Mouse (Mus musculus) left cerebral cortex, adult 2 months (tissue): ENCODE results near the gene Arl15. TPM values are rescaled to one million over a fixed set of nuclear protein-coding genes. Genes with fewer than 3 reads are reported as not detected.

Experiments used
- DNase-seq, 2 experiments: peaks; one replicate each; pipeline ENCODE4 v3.0.0; 2021 to 2022; ENCODE audit warnings: low spot score in 2 of 2, mixed read lengths in 1 of 2; ENCODE audit errors: extremely low spot score in 1 of 2
- H3K27ac ChIP-seq: fragments of 200-600 bp; 2 replicates; pipeline ENCODE4 v1.8.1; 2022
- H3K4me3 ChIP-seq: fragments of 200-600 bp; 2 replicates; pipeline ENCODE4 v1.8.1; 2022
- CTCF ChIP-seq: fragments of 200-600 bp; IDR thresholded peaks from 2 replicates; pipeline ENCODE4 v1.8.1; 2022; ENCODE audit warnings: antibody characterized with exemption, mild to moderate bottlenecking, moderate library complexity
- intact Hi-C: fragments of 180-260 bp; cut with DNase I; formaldehyde crosslinking; loops from one replicate; pipeline ENCODE4 v1.15.1; 2025
- total RNA-seq, 2 experiments: library from RNA; stranded (reverse); gene quantifications; 2 replicates each; pipeline ENCODE4 v1.2.3; 2021

Gene Arl15
- total RNA-seq, 2 experiments from 2014 or later: 34.2 to 35.5 TPM

GRCm38 (mm10) chr13:113865378-113865777, 71.1 kb downstream of the Arl15 start:
- intact Hi-C loops: loop anchor here (1.0 to 5.0 kb wide), 4 partner anchors 71 to 598 kb away; partner anchors contain the start of gene Arl15
- no peak overlapping the region for H3K4me3 ChIP-seq
- H3K27ac ChIP-seq: no peak overlapping the region
- no peak for DNase-seq
- no peak for TF ChIP-seq CTCF

GRCm38 (mm10) chr13:113865806-113866205, 71.5 kb downstream of the Arl15 start:
- DNase-seq: peak; percentile 51 to 59
- intact Hi-C loops: loop anchor here (1.0 to 5.0 kb wide), 4 partner anchors 72 to 599 kb away; partner anchors contain the start of gene Arl15
- Histone ChIP-seq H3K4me3 (no peak overlapping the region), H3K27ac (no peak overlapping the region)
- peak; percentile 90 for TF ChIP-seq CTCF

GRCm38 (mm10) chr13:113867736-113868135, 73.4 kb downstream of the Arl15 start:
- DNase-seq: no peak
- Histone ChIP-seq H3K4me3 (no peak overlapping the region), H3K27ac (no peak overlapping the region)
- peak; percentile 58 for TF ChIP-seq CTCF
- intact Hi-C loops: loop anchor here (5.0 kb wide), 1 partner anchor 600 kb away; no protein-coding TSS in a partner anchor

- no peak overlapping the region for H3K4me3 ChIP-seq
- peak in 1 of 2 experiments; percentile 56 for DNase-seq
- intact Hi-C loops: loop anchor here (5.0 to 10.0 kb wide), 2 partner anchors 602 to 1095 kb away; no protein-coding TSS in a partner anchor
- no peak overlapping the region for H3K27ac ChIP-seq
- TF ChIP-seq CTCF: peak; percentile 87
Observed at GRCm38 (mm10) chr13:113869212-113870205, 75.2 kb downstream of the Arl15 start.

GRCm38 (mm10) chr13:113870403-113870802, 76.1 kb downstream of the Arl15 start:
- TF ChIP-seq CTCF: no peak
- no peak for DNase-seq
- intact Hi-C loops: loop anchor here (10.0 kb wide), 1 partner anchor 1094 kb away; no protein-coding TSS in a partner anchor
- no peak overlapping the region for H3K4me3 ChIP-seq
- H3K27ac ChIP-seq: no peak overlapping the region

GRCm38 (mm10) chr13:113871853-113872252, 77.5 kb downstream of the Arl15 start:
- no peak for DNase-seq
- Histone ChIP-seq H3K27ac (no peak overlapping the region), H3K4me3 (no peak overlapping the region)
- TF ChIP-seq CTCF: no peak
- intact Hi-C loops: loop anchor here (10.0 kb wide), 1 partner anchor 1093 kb away; no protein-coding TSS in a partner anchor

- no peak overlapping the region for H3K27ac ChIP-seq
- no peak for TF ChIP-seq CTCF
- intact Hi-C loops: loop anchor here (2.0 to 10.0 kb wide), 5 partner anchors 202 to 1089 kb away; no protein-coding TSS in a partner anchor
- DNase-seq: no peak
- H3K4me3 ChIP-seq: no peak overlapping the region
Observed at GRCm38 (mm10) chr13:113875724-113876123, 81.4 kb downstream of the Arl15 start.

GRCm38 (mm10) chr13:113877420-113877819, 83.1 kb downstream of the Arl15 start:
- DNase-seq: peak; percentile 42 to 70
- intact Hi-C loops: loop anchor here (1.0 to 10.0 kb wide), 6 partner anchors 200 to 1087 kb away; no protein-coding TSS in a partner anchor
- no peak overlapping the region for H3K27ac ChIP-seq
- TF ChIP-seq CTCF: peak; percentile 98
- H3K4me3 ChIP-seq: no peak overlapping the region

GRCm38 (mm10) chr13:113878571-113878970, 84.3 kb downstream of the Arl15 start:
- DNase-seq: no peak
- H3K27ac ChIP-seq: no peak overlapping the region
- intact Hi-C loops: loop anchor here (5.0 to 10.0 kb wide), 3 partner anchors 199 to 1086 kb away; no protein-coding TSS in a partner anchor
- TF ChIP-seq CTCF: no peak
- no peak overlapping the region for H3K4me3 ChIP-seq

- no peak for TF ChIP-seq CTCF
- no peak overlapping the region for H3K27ac ChIP-seq
- intact Hi-C loops: loop anchor here (5.0 to 10.0 kb wide), 4 partner anchors 198 to 1085 kb away; partner anchors contain the start of gene Ndufs4
- no peak overlapping the region for H3K4me3 ChIP-seq
- no peak for DNase-seq
Observed at GRCm38 (mm10) chr13:113879651-113880327, 85.5 kb downstream of the Arl15 start.

GRCm38 (mm10) chr13:113880564-113881171, 86.4 kb downstream of the Arl15 start:
- H3K27ac ChIP-seq: no peak overlapping the region
- intact Hi-C loops: loop anchor here (10.0 kb wide), 1 partner anchor 504 kb away; the partner anchor contains the start of gene Ndufs4
- TF ChIP-seq CTCF: no peak
- no peak for DNase-seq
- H3K4me3 ChIP-seq: no peak overlapping the region
